Mouse (Mus musculus) forebrain, embryonic 10.5 days (tissue): Measurements from ENCODE around the gene Olfr453. TPM values are rescaled to one million over a fixed set of nuclear protein-coding genes. Genes with fewer than 3 reads are reported as not detected.
A peak's percentile ranks its signal among the peaks of the same experiment; 100 is the strongest.

Source experiments
- DNase-seq: peaks from one replicate; pipeline ENCODE4 v3.0.0-alpha.2; 2017; ENCODE audit warnings: low spot score; ENCODE audit errors: extremely low spot score
- H3K27ac ChIP-seq: fragments of 300-500 bp; sonication (generic); 2 replicates; pipeline ENCODE4 v1.5.1; 2016; ENCODE audit warnings: mild to moderate bottlenecking
- H3K27me3 ChIP-seq: fragments of 300-500 bp; sonication (generic); 2 replicates; pipeline ENCODE4 v1.6.1; 2016; ENCODE audit warnings: mild to moderate bottlenecking; ENCODE audit not compliant: poor library complexity, severe bottlenecking
- H3K36me3 ChIP-seq: fragments of 300-500 bp; sonication (generic); replicated peaks from 2 replicates; pipeline ENCODE4 v1.6.1; 2016; ENCODE audit warnings: mild to moderate bottlenecking, moderate library complexity
- H3K4me1 ChIP-seq: fragments of 300-500 bp; sonication (generic); 2 replicates; pipeline ENCODE4 v1.6.1; 2016
- H3K4me3 ChIP-seq: fragments of 300-500 bp; sonication (generic); 2 replicates; pipeline ENCODE4 v1.5.1; 2016; ENCODE audit warnings: mild to moderate bottlenecking, moderate library complexity
- H3K9me3 ChIP-seq: fragments of 300-500 bp; sonication (generic); 2 replicates; pipeline ENCODE4 v1.6.1; 2016; ENCODE audit warnings: mild to moderate bottlenecking, moderate library complexity
- WGBS: fragments of 180-500 bp; shearing (Covaris S2); methylation state at CpG from one replicate; pipeline ENCODE4 v1.1.7; 2016; 5-methylcytosine and 5-hydroxymethylcytosine counted together
- polyA plus RNA-seq: library from polyadenylated mRNA; unstranded; fragments of >200 nt; fragmentation: Nextera tagmentation; extraction: Ambion mirVana; gene quantifications from 2 replicates; pipeline ENCODE4 v1.2.1, GENCODE M21; 2016

Olfr453 gene
- polyA plus RNA-seq = not detected in 2 replicates

DNA sequence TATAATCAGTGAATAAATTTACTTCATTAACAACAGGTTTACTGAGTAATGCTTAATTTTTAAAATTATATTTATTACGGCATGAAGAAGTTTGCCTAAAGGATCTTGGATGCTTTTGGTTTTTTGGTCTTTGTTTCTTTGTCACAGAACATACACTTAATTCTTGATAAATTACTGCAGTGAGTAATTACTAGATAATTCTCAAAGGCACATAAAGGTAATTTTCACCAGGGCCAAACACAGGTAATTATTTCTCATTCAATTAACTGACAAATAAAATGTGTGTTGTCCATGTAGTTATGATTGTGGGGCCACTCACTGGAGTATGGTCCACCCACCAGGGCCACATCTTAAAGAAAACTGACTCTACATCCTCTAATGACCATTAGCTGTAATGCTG is at the start of gene Olfr453:
TSS of gene Olfr453 (plus strand) at position 301 of the 400 bp plus-strand sequence.
- DNase-seq = no peak
- H3K4me1 ChIP-seq = no peaks in the 10 kb centered on the region
- H3K4me3 ChIP-seq = no peak within 1 kb of the TSS
- WGBS = 89% methylated on average over 1 of the region's 1 CpGs
- no peaks in the 10 kb centered on the region for H3K27me3 ChIP-seq
- no peaks in the 10 kb centered on the region for H3K36me3 ChIP-seq
- H3K9me3 ChIP-seq = no peaks in the 10 kb centered on the region
- H3K27ac ChIP-seq = no peak within 1 kb of the TSS

DNA sequence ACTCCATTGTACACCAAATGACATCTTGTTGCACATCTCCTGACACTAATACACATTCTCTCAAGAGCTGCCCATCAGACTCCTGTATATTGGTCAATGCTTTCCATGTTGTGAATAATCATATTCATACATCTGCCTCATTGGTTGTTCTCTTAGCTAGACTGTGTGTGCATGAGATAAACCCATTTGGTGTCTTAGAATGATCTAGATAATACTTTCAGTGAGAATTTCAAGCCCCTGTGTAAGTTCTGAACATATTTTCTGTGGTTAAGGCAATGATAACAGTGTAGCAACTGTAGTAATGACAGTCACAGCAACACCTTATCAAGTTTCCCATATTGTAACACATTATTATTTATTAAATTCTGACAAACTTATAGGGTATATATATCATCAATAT is 49.4 kb upstream of the Olfr453 start:
- no peaks in the 10 kb centered on the region for H3K9me3 ChIP-seq
- no peak overlapping the region for H3K27ac ChIP-seq
- H3K4me3 ChIP-seq = no peak overlapping the region
- DNase-seq = no peak
- H3K27me3 ChIP-seq = no peaks in the 10 kb centered on the region
- peaks cover 30% of the 10 kb centered on the region for H3K4me1 ChIP-seq
- H3K36me3 ChIP-seq = peaks cover 50% of the 10 kb centered on the region

GRCm38 (mm10) chr6:42692154-42692516 is 47.0 kb upstream of the Olfr453 start:
- WGBS = 0% methylated on average over 10 of the region's 10 CpGs
- Histone ChIP-seq H3K36me3 (peaks cover 31% of the 10 kb centered on the region), H3K4me1 (peaks cover 32% of the 10 kb centered on the region), H3K4me3 (peak overlapping the region; percentile 71), H3K27me3 (no peaks in the 10 kb centered on the region), H3K27ac (peak overlapping the region; percentile 94), H3K9me3 (no peaks in the 10 kb centered on the region)
- DNase-seq = peak; percentile 87

DNA sequence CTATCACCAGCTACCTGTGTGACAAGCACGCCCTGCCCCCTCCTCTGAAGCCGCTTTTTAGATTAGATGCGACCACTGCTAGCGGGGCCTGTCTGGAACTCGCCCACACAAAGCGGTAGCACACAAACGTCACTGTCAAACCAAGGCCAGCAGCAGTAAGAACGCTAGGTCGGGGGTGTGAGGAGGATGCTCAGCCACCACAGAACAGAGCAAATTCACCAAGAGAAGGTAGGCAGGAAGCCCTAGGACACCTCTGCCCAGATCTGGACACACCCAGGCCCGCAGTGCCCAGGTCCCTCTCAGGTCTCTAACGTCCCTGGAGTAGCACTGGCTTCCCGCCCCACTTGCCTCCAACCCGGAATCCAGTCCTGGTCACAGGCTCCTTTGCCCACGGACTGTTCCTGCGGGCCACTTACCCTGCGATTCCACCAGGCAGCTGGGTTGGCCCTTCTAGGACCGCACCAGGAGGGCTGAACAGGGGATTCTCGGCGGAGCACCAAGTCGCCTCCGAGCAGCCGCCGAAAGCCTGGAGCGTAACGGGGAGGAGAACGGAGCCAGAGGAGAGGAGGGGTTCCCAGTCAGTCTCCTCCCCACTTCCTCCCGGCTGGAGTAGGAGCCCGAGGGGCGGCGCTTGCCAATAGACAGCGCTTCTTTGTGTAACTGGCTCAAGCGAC is 46.5 kb upstream of the Olfr453 start:
- H3K9me3 ChIP-seq = no peaks in the 10 kb centered on the region
- WGBS = under 1% methylated on average over 32 of the region's 32 CpGs

GRCm38 (mm10) chr6:42709291-42710211 is 29.6 kb upstream of the Olfr453 start, which contains the start of gene Tcaf1:
Tcaf1 (minus strand) TSS chr6:42710088.
- Histone ChIP-seq H3K9me3 (no peaks in the 10 kb centered on the region), H3K4me1 (peaks cover 17% of the 10 kb centered on the region), H3K27me3 (no peaks in the 10 kb centered on the region), H3K4me3 (peak within 1 kb of the TSS; percentile 82), H3K27ac (peak within 1 kb of the TSS; percentile 96), H3K36me3 (no peaks in the 10 kb centered on the region)
- under 1% methylated on average over 28 of the region's 28 CpGs for whole genome bisulfite sequencing
- DNase-seq = peak; percentile 84

More for the DNA sequence above, 46.5 kb upstream of the Olfr453 start:
- peak overlapping the region; percentile 71 for H3K4me3 ChIP-seq
- peaks cover 30% of the 10 kb centered on the region for H3K36me3 ChIP-seq
- no peaks in the 10 kb centered on the region for H3K27me3 ChIP-seq
- H3K4me1 ChIP-seq = peaks cover 32% of the 10 kb centered on the region
- peak overlapping the region; percentile 94 for H3K27ac ChIP-seq
- DNase-seq = peak; percentile 84

GRCm38 (mm10) chr6:42714668-42715067 is 24.5 kb upstream of the Olfr453 start:
- WGBS = 72% methylated on average over 8 of the region's 8 CpGs
- Histone ChIP-seq H3K27me3 (no peaks in the 10 kb centered on the region), H3K4me1 (peaks cover 4% of the 10 kb centered on the region; the same call in 1 of the 2 replicates), H3K27ac (no peak overlapping the region), H3K9me3 (no peaks in the 10 kb centered on the region), H3K4me3 (no peak overlapping the region), H3K36me3 (no peaks in the 10 kb centered on the region)
- no peak for DNase-seq

DNA sequence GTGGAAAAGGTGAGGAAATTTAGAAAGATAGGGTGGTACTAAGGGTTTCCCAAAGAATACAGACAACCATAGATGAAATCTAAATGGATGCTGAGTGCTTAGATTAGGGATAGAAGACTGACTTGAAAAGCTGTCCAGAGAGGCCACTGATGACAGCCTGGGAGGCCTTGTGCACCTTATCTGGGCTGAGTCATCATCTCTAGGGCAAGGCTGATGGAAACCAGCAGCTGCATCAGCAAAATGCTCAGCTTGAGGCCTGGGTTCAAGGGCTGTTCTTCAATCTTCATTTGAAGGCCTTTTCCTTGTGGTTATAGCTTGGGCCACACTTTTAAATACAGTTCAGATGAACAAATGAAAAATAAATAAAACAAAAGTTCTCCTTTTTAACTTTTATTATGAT is 21.2 kb upstream of the Olfr453 start:
- Histone ChIP-seq H3K27me3 (no peaks in the 10 kb centered on the region), H3K4me1 (peaks cover 4% of the 10 kb centered on the region; the same call in 1 of the 2 replicates), H3K9me3 (no peaks in the 10 kb centered on the region), H3K27ac (no peak overlapping the region), H3K4me3 (no peak overlapping the region), H3K36me3 (no peaks in the 10 kb centered on the region)
- no peak for DNase-seq

DNA sequence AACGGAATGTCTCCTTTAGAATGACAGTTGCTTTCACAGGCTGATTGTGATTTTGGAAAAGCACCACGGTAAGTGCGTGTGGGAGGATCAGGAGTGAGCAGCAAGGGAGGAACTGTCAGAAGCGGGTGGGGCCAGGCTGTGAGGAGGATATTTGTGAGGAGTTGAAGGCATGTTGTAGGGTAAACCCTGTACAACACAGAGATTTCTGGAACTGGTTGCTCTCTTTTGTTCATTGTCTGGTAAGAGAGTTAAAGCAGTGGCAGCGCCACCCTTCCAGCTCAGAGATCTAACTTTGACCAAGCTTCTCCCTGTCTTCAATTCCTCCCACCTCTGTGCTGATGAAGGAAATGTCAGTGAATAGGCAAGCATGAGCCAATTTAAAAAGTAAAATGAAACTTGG is 3.1 kb downstream of the Olfr453 start:
- H3K36me3 ChIP-seq = no peaks in the 10 kb centered on the region
- H3K27ac ChIP-seq = no peak overlapping the region
- WGBS = 84% methylated on average over 5 of the region's 5 CpGs
- H3K9me3 ChIP-seq = no peaks in the 10 kb centered on the region
- H3K4me1 ChIP-seq = no peaks in the 10 kb centered on the region
- H3K27me3 ChIP-seq = no peaks in the 10 kb centered on the region
- H3K4me3 ChIP-seq = no peak overlapping the region
- DNase-seq = no peak

DNA sequence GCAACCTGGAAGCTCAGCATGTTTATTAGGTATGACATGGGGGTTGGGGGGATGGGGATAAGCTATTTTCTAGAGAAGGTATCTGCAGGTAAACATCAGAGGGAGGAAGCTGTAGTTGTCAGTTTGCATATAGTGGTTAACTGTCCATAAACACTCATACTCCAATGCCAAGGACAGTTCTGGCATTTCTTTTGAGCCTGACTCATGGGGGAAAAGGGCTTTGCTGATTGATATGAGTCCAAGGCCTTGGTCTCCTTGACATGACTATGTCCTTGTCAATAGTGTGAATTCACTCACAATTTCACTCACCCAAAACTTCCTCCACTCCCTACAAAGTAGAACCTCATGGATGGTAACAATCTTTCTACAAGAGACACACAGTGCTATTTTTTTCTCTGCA is 8.7 kb downstream of the Olfr453 start:
- Histone ChIP-seq H3K36me3 (no peaks in the 10 kb centered on the region), H3K27ac (no peak overlapping the region), H3K9me3 (no peaks in the 10 kb centered on the region; the same call in 1 of the 2 replicates), H3K4me3 (no peak overlapping the region), H3K27me3 (no peaks in the 10 kb centered on the region), H3K4me1 (no peaks in the 10 kb centered on the region)
- DNase-seq = no peak

DNA sequence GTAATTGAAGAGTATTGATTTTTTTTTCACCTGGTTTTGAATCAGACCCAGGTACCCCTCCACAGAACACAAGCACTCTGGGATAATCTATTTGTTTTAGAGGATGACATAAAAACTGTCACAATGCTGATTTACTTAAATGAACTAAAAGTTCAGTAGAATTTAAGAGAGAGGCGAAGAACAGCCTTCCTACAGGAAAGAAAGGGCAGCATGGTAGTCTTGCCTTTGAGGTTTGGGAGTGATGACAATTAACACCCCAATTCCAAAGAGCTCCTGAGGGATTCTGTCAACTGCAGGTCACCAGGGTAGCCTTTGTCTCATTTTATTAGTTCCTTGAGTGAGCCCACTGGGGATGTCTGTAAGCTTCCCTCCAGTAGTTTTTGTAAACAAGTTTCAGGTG is 16.9 kb downstream of the Olfr453 start, which contains the start of gene Olfr38:
TSS of gene Olfr38 (plus strand) at position 301 of the 400 bp plus-strand sequence.
- Histone ChIP-seq H3K4me1 (no peaks in the 10 kb centered on the region), H3K27ac (no peak within 1 kb of the TSS), H3K36me3 (no peaks in the 10 kb centered on the region), H3K4me3 (no peak within 1 kb of the TSS), H3K27me3 (no peaks in the 10 kb centered on the region), H3K9me3 (no peaks in the 10 kb centered on the region)
- no peak for DNase-seq
- WGBS = 78% methylated on average over 1 of the region's 1 CpGs

GRCm38 (mm10) chr6:42777066-42777465 is 37.9 kb downstream of the Olfr453 start:
- no peaks in the 10 kb centered on the region for H3K9me3 ChIP-seq
- no peak overlapping the region for H3K27ac ChIP-seq
- no peaks in the 10 kb centered on the region for H3K27me3 ChIP-seq
- 98% methylated on average over 1 of the region's 1 CpGs for WGBS
- no peak for DNase-seq
- H3K36me3 ChIP-seq = no peaks in the 10 kb centered on the region
- H3K4me1 ChIP-seq = no peaks in the 10 kb centered on the region
- H3K4me3 ChIP-seq = no peak overlapping the region

- DNase-seq = no peak
- no peak within 1 kb of the TSS for H3K27ac ChIP-seq
- H3K9me3 ChIP-seq = no peaks in the 10 kb centered on the region
- H3K4me3 ChIP-seq = no peak within 1 kb of the TSS
- H3K36me3 ChIP-seq = no peaks in the 10 kb centered on the region
- H3K4me1 ChIP-seq = no peaks in the 10 kb centered on the region
- H3K27me3 ChIP-seq = no peaks in the 10 kb centered on the region
Measured at GRCm38 (mm10) chr6:42784793-42785192, 45.6 kb downstream of the Olfr453 start, which contains the start of gene Olfr452. Olfr452 (plus strand) TSS chr6:42785093.
